8 mouse cellular contexts compared by ENCODE assay signal in genomic region chr15:100550280-100550679, GRCm38 (mm10). TPM values are rescaled to one million over a fixed set of nuclear protein-coding genes. Genes with fewer than 3 reads are reported as not detected.
DNase-seq lines count a peak whose midpoint lies in the region; ATAC-seq and TF ChIP-seq lines count a peak whose summit lies in the region.

No protein-coding gene starts in this region.

- peaks cover 32% of the 10 kb centered on the region for H3K36me3 ChIP-seq in forebrain, embryonic 13.5 days (ENCODE audit: poor library complexity, severe bottlenecking)
- H3K36me3 ChIP-seq in neural tube, embryonic 12.5 days, result peaks cover 15% of the 10 kb centered on the region

- no peaks in the 10 kb centered on the region for H3K27me3 ChIP-seq in forebrain, embryonic 13.5 days
- no peaks in the 10 kb centered on the region for H3K27me3 ChIP-seq in neural tube, embryonic 12.5 days (replicated peaks)

- H3K4me2 ChIP-seq in forebrain, embryonic 13.5 days, result peak overlapping the region; percentile 91
- peak overlapping the region; percentile 90 for H3K4me2 ChIP-seq in neural tube, embryonic 12.5 days (replicated peaks)

- peak overlapping the region; percentile 81; the same call in 1 of the 2 replicates for H3K9ac ChIP-seq in forebrain, embryonic 13.5 days
- H3K9ac ChIP-seq in neural tube, embryonic 12.5 days, result no peak overlapping the region

- DNase-seq in left cerebral cortex, adult 2 months (ENCODE audit: extremely low spot score in 1 of 2, low spot score in 2 of 2), result no peak
- DNase-seq in left cerebral cortex, postnatal 14 days (ENCODE audit: low spot score in 2 of 2), result no peak
- peak; percentile 34 for DNase-seq in kidney, postnatal 14 days
- DNase-seq in urinary bladder, adult 2 months (ENCODE audit: low spot score), result no peak
- DNase-seq in Muller cell, postnatal 12 days (ENCODE audit: inconsistent ontology term), result no peak
- DNase-seq in layer of hippocampus, postnatal 25 days (ENCODE audit: extremely low spot score in 1 of 2, low spot score in 1 of 2), result no peak

- intact Hi-C loops in left cerebral cortex, adult 2 months (cut with DNase I), result loop anchor here (5.0 kb wide), 3 partner anchors 47 to 132 kb away; partner anchors contain the start of gene Pou6f1
- intact Hi-C loops in left cerebral cortex, postnatal 14 days (cut with DNase I), result loop anchor here (5.0 to 10.0 kb wide), 3 partner anchors 47 to 135 kb away; partner anchors contain the start of genes Cela1, Dazap2 and Pou6f1

- TF ChIP-seq CTCF in left cerebral cortex, adult 2 months (IDR thresholded peaks at IDR 0.05), result peak; percentile 6

- 86% methylated on average over 4 of the region's 4 CpGs for WGBS in forebrain, embryonic 13.5 days
- WGBS in neural tube, embryonic 12.5 days, result 94% methylated on average over 4 of the region's 4 CpGs

- H3K9me3 ChIP-seq in forebrain, embryonic 13.5 days (replicated peaks), result no peaks in the 10 kb centered on the region; the same call in 1 of the 2 replicates
- H3K9me3 ChIP-seq in neural tube, embryonic 12.5 days, result peaks cover 4% of the 10 kb centered on the region; the same call in 1 of the 2 replicates

- ATAC-seq in forebrain, embryonic 13.5 days, result no peak
- no peak for ATAC-seq in neural tube, embryonic 12.5 days (ENCODE audit: low FRiP score, low read depth)

- H3K4me3 ChIP-seq in left cerebral cortex, adult 2 months, result no peak overlapping the region
- H3K4me3 ChIP-seq in forebrain, embryonic 13.5 days, result peak overlapping the region; percentile 66; the same call in 1 of the 2 replicates
- H3K4me3 ChIP-seq in neural tube, embryonic 12.5 days, result no peak overlapping the region

- H3K27ac ChIP-seq in left cerebral cortex, adult 2 months, result no peak overlapping the region
- H3K27ac ChIP-seq in forebrain, embryonic 13.5 days, result no peak overlapping the region
- no peak overlapping the region for H3K27ac ChIP-seq in neural tube, embryonic 12.5 days

- peaks cover 17% of the 10 kb centered on the region for H3K4me1 ChIP-seq in forebrain, embryonic 13.5 days
- peaks cover 5% of the 10 kb centered on the region; the same call in 1 of the 2 replicates for H3K4me1 ChIP-seq in neural tube, embryonic 12.5 days

RNA-seq across cellular contexts. Expression of gene Tfcp2, which starts 1.5 kb away (rescaled TPM):
- 10 to 100 TPM; 26.8 to 27.9 TPM for total RNA-seq in left cerebral cortex, adult 2 months (2021)
- 10 to 100 TPM; 28.4 to 29.2 TPM for total RNA-seq in left cerebral cortex, postnatal 14 days (2021)
- 35.2 and 38.3 TPM in 2 replicates for polyA plus RNA-seq in forebrain, embryonic 13.5 days (2015; fragmentation: Nextera tagmentation; extraction: Ambion mirVana)
- polyA plus RNA-seq in neural tube, embryonic 12.5 days (2016; fragmentation: Nextera tagmentation; extraction: Ambion mirVana), result 40.0 and 41.0 TPM in 2 replicates
- polyA plus RNA-seq in urinary bladder, adult 2 months (2012; rRNA removed), result 14.4 and 15.4 TPM in 2 replicates
- total RNA-seq in layer of hippocampus, postnatal 25 days (2021), result 10 to 100 TPM; 26.9 to 29.0 TPM

RNA-seq across cellular contexts. Expression of gene Pou6f1, which starts 49.5 kb away (rescaled TPM):
- 100 to 1,000 TPM; 139 to 144 TPM for total RNA-seq in left cerebral cortex, adult 2 months (2021)
- total RNA-seq in left cerebral cortex, postnatal 14 days (2021), result 100 to 1,000 TPM; 123 to 125 TPM
- 36.4 and 37.5 TPM in 2 replicates for polyA plus RNA-seq in forebrain, embryonic 13.5 days (2015; fragmentation: Nextera tagmentation; extraction: Ambion mirVana)
- polyA plus RNA-seq in neural tube, embryonic 12.5 days (2016; fragmentation: Nextera tagmentation; extraction: Ambion mirVana), result 29.0 and 29.1 TPM in 2 replicates
- polyA plus RNA-seq in urinary bladder, adult 2 months (2012; rRNA removed), result 14.4 and 23.0 TPM in 2 replicates
- 100 to 1,000 TPM in 1 of 2 experiments, 10 to 100 TPM in 1; 95.7 to 110 TPM for total RNA-seq in layer of hippocampus, postnatal 25 days (2021)

RNA-seq across cellular contexts. Expression of gene Csrnp2, which starts 55.0 kb away (rescaled TPM):
- 10 to 100 TPM; 35.3 to 36.3 TPM for total RNA-seq in left cerebral cortex, adult 2 months (2021)
- total RNA-seq in left cerebral cortex, postnatal 14 days (2021), result 10 to 100 TPM; 39.8 to 40.7 TPM
- 34.7 and 39.2 TPM in 2 replicates for polyA plus RNA-seq in forebrain, embryonic 13.5 days (2015; fragmentation: Nextera tagmentation; extraction: Ambion mirVana)
- 42.6 and 43.1 TPM in 2 replicates for polyA plus RNA-seq in neural tube, embryonic 12.5 days (2016; fragmentation: Nextera tagmentation; extraction: Ambion mirVana)
- polyA plus RNA-seq in urinary bladder, adult 2 months (2012; rRNA removed), result 3.2 and 3.8 TPM in 2 replicates
- 10 to 100 TPM; 27.0 to 27.9 TPM for total RNA-seq in layer of hippocampus, postnatal 25 days (2021)
